Mouse (Mus musculus): ENCODE results near the gene Scin. TPM values are rescaled to one million over a fixed set of nuclear protein-coding genes. Genes with fewer than 3 reads are reported as not detected.
A peak's percentile ranks its signal among the peaks of the same experiment; 100 is the strongest.

Gene Scin
- total RNA-seq, 2 experiments from 2014 or later, result 0.92 to 1.0 TPM

DNA sequence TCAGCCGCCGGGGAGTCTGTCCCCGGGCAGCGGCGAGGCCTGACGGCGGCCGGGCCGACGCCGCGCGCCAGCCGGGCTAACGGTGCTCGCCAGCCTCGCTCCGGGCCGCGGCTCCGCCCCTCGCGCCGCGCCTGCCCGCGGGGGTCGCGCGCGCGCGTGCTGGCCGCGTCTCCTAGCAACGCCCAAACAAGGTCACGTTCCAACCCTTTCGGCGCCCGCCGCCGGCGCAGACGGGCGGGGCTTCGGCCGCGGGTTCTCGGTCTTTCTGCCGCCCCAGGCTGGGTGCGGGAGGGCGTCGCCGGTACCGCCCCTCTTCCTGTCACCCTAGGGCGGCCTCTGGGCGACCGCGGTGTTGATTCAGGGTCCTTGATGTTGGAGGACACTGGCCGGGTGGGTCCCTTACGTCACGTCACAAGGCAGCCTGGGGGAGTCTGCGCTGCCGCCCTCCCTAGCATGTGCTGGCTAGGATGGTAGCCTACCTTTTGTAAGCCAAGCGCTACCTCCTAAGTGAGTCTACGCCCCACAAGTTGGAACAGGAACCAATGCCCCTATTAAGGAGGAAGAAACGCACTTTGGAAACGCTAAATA lies 96.1 kb downstream of the Scin start, which contains the start of gene Arl4a:
Gene Arl4a (minus strand): TSS at position 150 of the 588 bp plus-strand sequence.
- peak within 1 kb of the TSS; percentile 82 for H3K4me3 ChIP-seq
- H3K27ac ChIP-seq, result peak within 1 kb of the TSS; percentile 98
- no peak for TF ChIP-seq CTCF (IDR thresholded peaks at IDR 0.05)
- intact Hi-C loops (cut with DNase I), result loop anchor here (2.0 to 5.0 kb wide), 2 partner anchors 56 to 373 kb away; no protein-coding TSS in a partner anchor
- DNase-seq, result peak; percentile 96

- intact Hi-C loops (cut with DNase I), result loop anchor here (2.0 to 5.0 kb wide), 2 partner anchors 55 to 373 kb away; no protein-coding TSS in a partner anchor
- peak overlapping the region; percentile 98 for H3K27ac ChIP-seq
- peak; percentile 100 for DNase-seq
- TF ChIP-seq CTCF (IDR thresholded peaks at IDR 0.05), result peak; percentile 72
- H3K4me3 ChIP-seq, result peak overlapping the region; percentile 82
Measured at GRCm38 (mm10) chr12:40037226-40037813, 96.7 kb downstream of the Scin start.

- TF ChIP-seq CTCF (IDR thresholded peaks at IDR 0.05), result no peak
- DNase-seq, result no peak
- intact Hi-C loops (cut with DNase I), result loop anchor here (2.0 to 5.0 kb wide), 2 partner anchors 54 to 372 kb away; no protein-coding TSS in a partner anchor
- H3K27ac ChIP-seq, result peak overlapping the region; percentile 98
- H3K4me3 ChIP-seq, result peak overlapping the region; percentile 82
Measured at GRCm38 (mm10) chr12:40036666-40037065, 97.4 kb downstream of the Scin start.

GRCm38 (mm10) chr12:40035506-40035905 lies 98.5 kb downstream of the Scin start:
- intact Hi-C loops (cut with DNase I), result loop anchor here (5.0 kb wide), 1 partner anchor 53 kb away; no protein-coding TSS in a partner anchor
- no peak for TF ChIP-seq CTCF (IDR thresholded peaks at IDR 0.05)
- Histone ChIP-seq H3K27ac (peak overlapping the region; percentile 98), H3K4me3 (peak overlapping the region; percentile 82)
- DNase-seq, result no peak

GRCm38 (mm10) chr12:40029201-40029600 lies 104.8 kb downstream of the Scin start:
- no peak for TF ChIP-seq CTCF (IDR thresholded peaks at IDR 0.05)
- DNase-seq, result no peak

DNA sequence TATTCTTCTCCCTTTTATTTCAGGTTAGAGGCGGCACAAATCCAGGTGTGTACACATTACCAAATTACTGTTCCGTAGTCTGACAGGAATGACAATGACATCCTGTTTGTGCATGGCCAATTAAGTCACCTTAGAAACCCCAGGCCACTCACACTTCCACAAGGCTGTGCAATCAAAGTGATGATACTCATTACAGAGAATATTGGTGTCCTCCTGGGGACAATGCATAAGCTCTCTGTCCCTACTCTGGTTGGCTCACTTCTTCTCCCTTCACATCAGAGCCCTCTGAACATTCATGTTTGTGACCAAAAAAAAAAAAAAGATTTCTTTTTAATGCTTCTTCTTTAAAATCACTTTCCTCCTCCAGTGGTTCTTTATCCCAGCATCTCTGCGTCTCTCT lies 106.2 kb downstream of the Scin start:
- Histone ChIP-seq H3K27ac (no peak overlapping the region), H3K4me3 (no peak overlapping the region)
- no peak for DNase-seq
- TF ChIP-seq CTCF (IDR thresholded peaks at IDR 0.05), result no peak
- intact Hi-C loops (cut with DNase I), result no loop called here

More at GRCm38 (mm10) chr12:40029201-40029600, 104.8 kb downstream of the Scin start:
- Histone ChIP-seq H3K27ac (no peak overlapping the region), H3K4me3 (no peak overlapping the region)
- intact Hi-C loops (cut with DNase I), result no loop called here

- intact Hi-C loops (cut with DNase I), result no loop called here
- no peak for DNase-seq
- no peak for TF ChIP-seq CTCF (IDR thresholded peaks at IDR 0.05)
- Histone ChIP-seq H3K27ac (no peak overlapping the region), H3K4me3 (no peak overlapping the region)
Measured at GRCm38 (mm10) chr12:40027444-40027843, 106.6 kb downstream of the Scin start.

GRCm38 (mm10) chr12:40023918-40024317 lies 110.1 kb downstream of the Scin start:
- no peak overlapping the region for H3K27ac ChIP-seq
- DNase-seq, result no peak
- no peak for TF ChIP-seq CTCF (IDR thresholded peaks at IDR 0.05)
- intact Hi-C loops (cut with DNase I), result no loop called here
- no peak overlapping the region for H3K4me3 ChIP-seq

DNA sequence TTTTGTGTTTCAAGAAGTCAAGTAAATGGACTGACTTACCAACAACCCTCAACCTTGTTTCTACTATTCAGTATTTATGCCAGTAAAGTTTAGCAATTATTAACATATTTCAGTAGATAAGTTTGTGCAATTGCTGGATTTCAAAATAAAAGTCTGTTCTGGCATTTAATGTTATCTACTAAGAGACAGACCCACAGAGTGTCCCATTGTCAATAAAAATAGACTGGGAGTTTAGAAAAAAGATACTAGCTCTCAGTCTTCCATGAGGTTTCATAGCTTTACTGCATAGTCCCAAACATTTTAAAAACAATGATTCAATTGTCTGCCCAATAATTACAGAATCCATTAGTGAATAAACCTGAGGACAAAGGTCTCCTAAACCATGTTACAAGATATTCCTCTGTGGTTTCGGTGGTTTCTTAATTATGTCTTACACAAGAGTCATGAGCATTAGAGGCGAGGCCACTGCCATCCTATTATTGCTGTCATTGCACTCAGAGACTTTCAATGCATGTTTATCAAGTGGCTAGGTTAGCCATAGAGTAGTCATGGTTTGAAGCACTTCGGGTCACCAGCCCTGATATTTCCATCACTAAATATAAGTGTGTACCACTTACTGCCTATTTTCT lies 110.9 kb downstream of the Scin start:
- no peak for TF ChIP-seq CTCF (IDR thresholded peaks at IDR 0.05)
- Histone ChIP-seq H3K27ac (no peak overlapping the region), H3K4me3 (no peak overlapping the region)
- DNase-seq, result no peak
- intact Hi-C loops (cut with DNase I), result no loop called here

DNA sequence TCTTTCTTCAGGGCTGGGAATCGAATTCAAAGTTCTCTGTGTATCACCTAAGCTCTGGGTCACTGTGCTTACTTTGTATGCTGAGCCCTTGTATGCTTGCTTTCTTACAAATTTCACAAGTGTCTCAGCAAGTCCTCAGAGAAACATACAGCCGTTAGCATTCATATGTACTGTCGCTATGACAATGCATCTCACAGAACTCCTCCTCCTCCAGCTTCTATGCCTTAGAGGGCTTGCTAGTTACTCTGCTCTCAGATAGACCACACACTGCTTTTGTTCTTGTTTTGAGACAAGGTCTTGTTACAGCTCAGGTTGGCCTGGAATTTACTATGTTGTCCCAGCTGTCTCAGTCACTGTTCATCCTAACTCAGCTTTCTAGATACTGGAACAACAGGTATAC lies 111.7 kb downstream of the Scin start:
- TF ChIP-seq CTCF (IDR thresholded peaks at IDR 0.05), result no peak
- Histone ChIP-seq H3K27ac (no peak overlapping the region), H3K4me3 (no peak overlapping the region)
- intact Hi-C loops (cut with DNase I), result no loop called here
- DNase-seq, result no peak

DNA sequence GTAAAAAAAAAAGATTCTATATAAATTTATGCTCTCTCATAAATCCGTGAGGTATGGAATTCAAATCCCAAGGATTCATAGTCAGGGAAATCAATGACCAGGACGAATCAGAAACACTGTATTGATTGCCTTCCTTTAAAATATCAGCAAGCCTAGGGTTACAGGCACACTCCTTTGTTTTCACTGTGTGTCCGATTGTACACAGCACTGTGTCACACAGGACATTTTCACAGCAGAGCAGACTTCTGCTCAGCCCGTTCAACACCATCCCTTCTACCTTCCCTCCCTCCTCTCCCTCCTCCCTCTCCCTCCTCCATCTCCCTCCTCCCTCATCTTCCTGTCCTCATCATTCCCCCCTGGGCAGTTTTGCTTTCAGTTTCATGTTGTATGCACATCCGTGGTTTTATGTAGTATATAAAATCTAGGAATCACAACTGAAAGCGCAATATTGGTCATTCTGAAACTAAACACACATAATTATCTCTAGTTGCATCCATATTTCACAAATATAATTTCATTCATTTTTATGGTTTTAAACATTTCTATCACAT lies 116.0 kb downstream of the Scin start:
- no peak for DNase-seq
- H3K27ac ChIP-seq, result peak overlapping the region; percentile 91
- no peak for TF ChIP-seq CTCF (IDR thresholded peaks at IDR 0.05)
- intact Hi-C loops (cut with DNase I), result no loop called here
- peak overlapping the region; percentile 36 for H3K4me3 ChIP-seq

GRCm38 (mm10) chr12:40016648-40017460 lies 117.2 kb downstream of the Scin start:
- H3K4me3 ChIP-seq, result peak overlapping the region; percentile 72
- intact Hi-C loops (cut with DNase I), result no loop called here
- DNase-seq, result peak; percentile 74
- no peak for TF ChIP-seq CTCF (IDR thresholded peaks at IDR 0.05)
- H3K27ac ChIP-seq, result peak overlapping the region; percentile 91
